Mouse (Mus musculus) v-Abl transformed pro-B cells (cell line): Measurements from ENCODE around the gene Ppp1r14d.

ENCODE experiments used
- in situ Hi-C, 2 experiments: fragments of 400-800 bp; cut with MboI; formaldehyde crosslinking; loops; one replicate each; pipeline ENCODE4 v1.15.1; 2025; ENCODE audit not compliant: unreplicated experiment in 2 of 2

Gene Ppp1r14d

GRCm38 (mm10) chr2:119229775-119230704 lies at the start of gene Ppp1r14d:
TSS of gene Ppp1r14d (minus strand) at chr2:119229906.
- in situ Hi-C loops = no loop called here

GRCm38 (mm10) chr2:119277810-119278209 lies 48.1 kb upstream of the Ppp1r14d start:
- in situ Hi-C loops = no loop called here

GRCm38 (mm10) chr2:119276926-119277325 lies 47.2 kb upstream of the Ppp1r14d start:
- in situ Hi-C loops = no loop called here

GRCm38 (mm10) chr2:119274126-119274525 lies 44.4 kb upstream of the Ppp1r14d start:
- in situ Hi-C loops = no loop called here

DNA sequence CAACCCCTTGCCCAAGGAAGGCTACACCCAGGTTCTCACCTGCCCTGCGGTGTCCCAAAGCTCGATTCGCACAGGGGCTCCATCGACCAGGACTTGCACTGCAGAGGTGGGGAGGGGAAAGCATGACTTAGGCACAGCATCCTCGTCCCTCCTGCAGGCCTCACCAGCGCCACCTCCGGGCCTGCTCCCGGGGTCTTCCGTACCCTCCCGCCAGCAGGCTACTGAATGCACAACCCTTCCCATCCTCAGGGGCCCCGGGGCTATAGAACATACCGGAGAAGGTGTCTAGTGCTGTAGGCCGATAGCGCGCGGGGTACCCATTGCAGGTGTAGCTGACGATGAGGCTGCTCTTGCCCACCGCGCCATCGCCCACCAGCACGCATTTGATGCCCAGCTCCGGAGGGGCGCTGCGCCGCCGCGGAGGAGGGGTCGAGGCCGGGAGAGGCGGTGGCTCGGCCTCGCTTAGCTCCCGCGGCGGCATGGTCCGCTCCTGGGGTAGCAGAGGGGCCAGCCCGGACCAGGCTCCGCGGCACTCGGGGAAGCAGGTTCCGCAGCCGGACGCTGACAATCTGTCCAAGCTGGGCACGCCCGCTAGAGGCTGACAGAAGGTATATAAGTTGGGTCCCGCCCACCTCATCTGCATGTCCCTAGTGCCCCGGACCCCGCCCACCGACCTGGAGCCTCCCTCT lies 41.1 kb upstream of the Ppp1r14d start, which contains the start of gene Rhov:
TSS of gene Rhov (minus strand) at position 630 of the 689 bp plus-strand sequence.
- in situ Hi-C loops = no loop called here

DNA sequence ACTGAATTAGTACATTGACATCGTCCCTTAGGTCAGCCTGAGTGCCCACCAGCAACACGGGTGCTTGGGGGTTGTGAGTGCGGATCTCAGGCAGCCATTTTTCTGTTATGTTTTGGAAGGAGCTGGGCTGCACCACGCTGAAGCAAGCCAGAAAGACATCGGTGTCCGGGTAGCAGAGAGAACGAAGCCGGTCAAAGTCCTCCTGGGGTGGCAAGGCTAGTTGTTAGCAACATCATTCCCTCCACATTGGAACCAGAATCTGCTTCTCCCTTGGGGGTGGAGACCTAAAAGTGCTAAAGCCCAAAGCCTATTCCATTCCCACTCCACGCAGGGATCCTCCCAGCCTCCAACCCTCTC lies 40.6 kb upstream of the Ppp1r14d start:
- in situ Hi-C loops = no loop called here

- in situ Hi-C loops = no loop called here
Observed at GRCm38 (mm10) chr2:119263813-119264212, 34.1 kb upstream of the Ppp1r14d start.

- in situ Hi-C loops = no loop called here
Observed at GRCm38 (mm10) chr2:119262978-119263377, 33.3 kb upstream of the Ppp1r14d start.

DNA sequence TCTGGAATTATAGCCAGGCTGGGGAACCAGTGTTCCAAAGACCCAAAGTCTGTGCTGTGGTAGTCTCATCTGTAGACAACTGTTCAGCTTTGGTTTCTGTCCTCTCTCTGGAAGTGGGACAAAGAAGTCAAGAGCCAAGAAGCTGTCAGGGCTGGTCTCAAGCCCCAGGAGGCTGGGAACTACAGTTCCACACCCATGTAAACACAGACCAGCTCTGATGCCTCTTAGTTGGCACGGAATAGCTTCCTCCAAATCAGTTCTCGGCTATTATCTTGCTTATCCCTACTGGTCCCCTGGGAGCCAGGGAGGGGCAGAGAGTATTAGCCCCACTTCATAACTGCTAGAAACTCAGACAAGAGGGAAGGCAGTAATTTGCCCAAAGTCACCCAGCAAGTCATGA lies 31.6 kb upstream of the Ppp1r14d start:
- in situ Hi-C loops = no loop called here

DNA sequence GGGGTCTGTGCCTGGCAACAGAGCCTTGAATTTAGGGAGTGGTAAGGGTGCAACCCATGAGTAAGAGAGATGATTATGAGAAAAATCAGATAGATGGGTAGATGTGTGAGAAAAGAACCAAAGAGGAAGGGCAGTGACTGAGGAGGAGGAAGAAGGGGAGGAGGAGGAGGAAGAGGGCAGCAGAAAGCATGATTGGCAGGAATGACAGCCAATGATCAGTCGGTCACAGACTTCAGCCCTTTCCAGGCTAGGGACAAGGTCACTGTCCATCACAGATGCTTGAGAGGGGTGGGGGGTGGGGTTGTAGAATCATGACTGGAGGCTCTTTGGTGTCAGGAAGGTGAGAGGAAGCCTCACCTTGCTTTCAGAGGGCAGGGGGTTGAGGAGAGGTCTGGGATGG lies 30.8 kb upstream of the Ppp1r14d start:
- in situ Hi-C loops = no loop called here

- in situ Hi-C loops = loop anchor here (5.0 kb wide), 2 partner anchors 32 to 182 kb away; partner anchors contain the start of gene Vps18 (in 2 of the 2)
Observed at GRCm38 (mm10) chr2:119254976-119255375, 25.3 kb upstream of the Ppp1r14d start.

GRCm38 (mm10) chr2:119250826-119251478 lies 21.2 kb upstream of the Ppp1r14d start:
- in situ Hi-C loops = loop anchor here (5.0 kb wide), 2 partner anchors 36 to 186 kb away; partner anchors contain the start of gene Vps18 (in 2 of the 2)

DNA sequence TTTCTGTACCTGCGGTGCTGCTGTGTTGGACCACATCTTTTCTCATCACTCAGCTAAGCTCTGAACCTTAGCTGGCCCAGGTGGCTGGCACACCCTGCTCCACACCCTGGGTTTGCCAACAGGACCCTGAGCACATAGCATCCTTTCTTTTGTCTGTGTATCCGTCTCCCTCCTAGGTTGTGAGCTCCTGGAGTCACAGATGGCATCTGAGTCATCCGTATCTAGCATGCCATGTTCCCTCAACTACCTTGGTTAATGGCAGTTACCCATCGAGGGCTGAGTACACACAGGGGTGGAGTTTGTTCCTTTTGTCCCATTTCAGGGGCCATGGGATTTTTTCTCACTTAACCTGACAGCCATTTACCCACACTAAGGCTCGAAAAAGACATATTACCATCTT lies 20.7 kb upstream of the Ppp1r14d start:
- in situ Hi-C loops = loop anchor here (5.0 kb wide), 2 partner anchors 37 to 187 kb away; partner anchors contain the start of gene Vps18 (in 2 of the 2)

DNA sequence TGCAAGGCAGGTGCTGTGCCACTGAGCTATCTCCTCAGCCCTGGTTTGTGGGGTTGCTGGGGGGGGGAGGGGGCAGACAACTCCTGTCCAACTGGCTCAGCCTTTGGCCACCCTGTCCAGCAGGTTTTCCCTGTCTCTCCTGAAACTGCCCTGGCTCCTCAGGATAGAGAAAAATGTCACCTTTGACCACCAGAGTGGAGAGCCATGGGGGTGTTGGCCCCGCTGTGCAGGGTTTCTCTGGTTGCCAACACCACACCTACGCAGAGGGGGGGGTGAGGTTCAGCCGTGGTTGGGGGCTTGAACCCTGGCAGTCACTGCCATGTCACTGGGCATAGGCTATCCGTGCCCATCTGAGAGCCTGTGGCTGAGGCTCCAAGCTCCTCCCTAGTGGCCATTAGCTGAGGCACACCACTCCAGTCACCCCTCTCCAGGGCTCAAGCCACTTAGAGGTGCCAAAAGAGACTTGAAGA lies 19.9 kb upstream of the Ppp1r14d start:
- in situ Hi-C loops = loop anchor here (5.0 kb wide), 2 partner anchors 38 to 188 kb away; partner anchors contain the start of gene Vps18 (in 2 of the 2)

DNA sequence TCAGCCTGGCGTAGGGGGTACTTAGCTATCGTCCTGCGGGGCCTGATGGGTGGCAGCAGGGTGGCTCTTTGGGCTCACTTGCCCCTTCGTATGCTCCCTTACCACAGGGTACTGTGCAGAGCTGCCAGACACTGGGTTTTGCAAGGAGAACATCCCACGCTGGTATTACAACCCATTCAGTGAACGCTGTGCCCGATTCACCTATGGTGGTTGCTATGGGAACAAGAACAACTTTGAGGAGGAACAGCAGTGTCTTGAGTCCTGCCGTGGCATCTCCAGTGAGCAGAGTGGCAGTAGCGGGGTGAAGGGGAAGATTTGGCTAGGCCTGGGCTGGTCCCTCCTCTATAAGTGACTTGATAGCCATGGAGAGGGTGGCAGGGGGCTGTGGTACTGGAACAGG lies 18.2 kb upstream of the Ppp1r14d start:
- in situ Hi-C loops = no loop called here

DNA sequence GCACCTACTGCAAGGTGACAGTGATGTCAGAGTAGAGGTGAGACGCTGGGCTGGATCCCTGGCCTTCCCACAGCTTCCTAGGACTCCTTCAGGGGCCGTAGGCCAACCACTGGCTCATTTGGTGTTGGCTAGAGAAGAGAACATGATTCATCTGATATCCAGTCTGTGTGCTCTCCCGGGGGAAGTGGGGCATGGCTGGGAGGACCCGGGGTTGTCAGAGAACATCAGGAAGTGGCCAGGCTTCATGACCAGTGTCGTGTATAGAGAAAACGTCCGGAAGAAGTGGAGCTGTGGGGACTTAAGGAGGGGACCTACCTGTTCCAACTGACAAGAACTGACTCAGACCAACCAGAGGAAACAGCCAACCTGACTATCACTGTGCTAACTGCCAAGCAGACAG lies 15.5 kb upstream of the Ppp1r14d start:
- in situ Hi-C loops = no loop called here

- in situ Hi-C loops = no loop called here
Observed at GRCm38 (mm10) chr2:119242548-119242947, 12.8 kb upstream of the Ppp1r14d start.

DNA sequence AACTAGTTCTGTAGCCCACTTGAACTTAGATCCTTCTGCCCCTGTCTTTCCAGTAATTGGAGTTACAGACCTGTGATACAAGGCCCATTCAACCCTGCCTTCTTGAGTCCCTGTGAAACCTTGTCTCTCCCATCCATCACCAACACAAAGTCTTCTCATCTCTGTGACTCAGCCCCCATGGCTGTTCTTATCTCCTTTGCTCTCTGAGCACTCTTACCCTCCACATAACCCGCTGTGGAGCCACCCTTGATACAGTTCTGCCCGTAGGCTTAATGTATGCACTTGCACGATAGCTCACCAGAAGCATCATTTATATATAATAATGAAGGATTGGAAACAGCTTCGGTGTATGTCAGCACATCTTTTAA lies 11.1 kb upstream of the Ppp1r14d start:
- in situ Hi-C loops = no loop called here

GRCm38 (mm10) chr2:119240075-119240818 lies 10.5 kb upstream of the Ppp1r14d start:
- in situ Hi-C loops = no loop called here

- in situ Hi-C loops = no loop called here
Observed at GRCm38 (mm10) chr2:119238671-119239070, 9.0 kb upstream of the Ppp1r14d start.
